Mouse (Mus musculus) left cerebral cortex, adult 11 months (tissue): ENCODE data around the gene Gnat1.
A peak's percentile ranks its signal among the peaks of the same experiment; 100 is the strongest.

Experiments
- DNase-seq: peaks from one replicate; pipeline ENCODE4 v3.0.0; 2022; ENCODE audit warnings: low spot score

Gene Gnat1

DNA sequence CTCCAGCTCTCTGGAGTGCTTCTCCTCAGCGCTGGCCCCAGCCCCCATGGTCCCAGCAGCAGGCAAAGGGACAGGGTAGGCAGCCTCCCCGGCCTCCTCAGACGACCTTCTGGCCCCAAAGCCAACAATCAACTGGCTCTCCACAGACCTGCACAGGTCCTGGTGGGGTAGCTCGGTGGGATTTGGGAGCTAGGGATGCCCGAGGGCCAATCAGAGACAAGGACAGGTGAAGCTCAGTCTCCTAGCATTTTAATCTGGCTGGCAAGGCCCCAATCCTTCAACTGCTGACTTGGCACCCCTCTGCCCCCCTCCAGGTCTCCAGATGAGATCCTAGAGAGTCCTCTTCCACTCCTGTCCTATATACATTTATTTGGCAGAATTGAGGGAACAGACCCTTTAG, at the start of gene Gnat1:
TSS of gene Gnat1 (minus strand) at position 212 of the 400 bp plus-strand sequence.
- DNase-seq: no peak

DNA sequence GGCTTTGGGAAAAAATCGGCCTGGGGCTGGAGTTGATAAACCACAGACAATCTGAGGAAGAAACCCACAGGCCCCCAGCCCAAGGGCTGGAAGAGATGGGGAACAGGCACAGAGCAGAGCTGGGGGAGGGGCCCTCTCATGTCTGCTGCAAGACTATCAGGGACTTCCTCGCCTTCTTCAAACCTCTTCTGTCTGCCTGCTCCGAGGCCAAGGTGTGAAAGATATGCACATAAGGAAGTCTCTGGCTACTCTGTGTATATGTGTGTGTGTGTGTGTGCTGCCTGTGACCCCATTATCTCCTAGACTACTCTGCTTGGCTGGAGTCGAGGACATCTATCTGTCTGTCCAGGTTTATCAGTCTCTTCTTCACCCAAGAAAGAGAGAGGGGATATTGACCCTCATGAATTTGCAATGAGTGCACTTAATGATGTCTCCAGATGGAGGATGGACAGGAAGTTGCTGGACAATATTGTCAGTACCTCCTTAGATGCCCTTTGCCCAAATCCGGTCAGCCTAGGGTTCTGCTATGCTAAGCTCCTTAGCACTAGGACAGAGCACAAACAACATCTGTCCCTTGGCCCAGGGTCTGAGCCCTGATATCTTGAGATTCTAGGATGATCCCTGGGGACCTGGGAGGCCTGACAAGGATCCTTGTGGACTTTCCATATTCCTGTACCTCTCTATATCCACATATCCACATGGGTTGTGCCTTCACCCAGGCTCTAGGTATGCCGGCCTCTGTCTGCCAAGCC, 49.6 kb upstream of the Gnat1 start:
- DNase-seq: no peak

DNA sequence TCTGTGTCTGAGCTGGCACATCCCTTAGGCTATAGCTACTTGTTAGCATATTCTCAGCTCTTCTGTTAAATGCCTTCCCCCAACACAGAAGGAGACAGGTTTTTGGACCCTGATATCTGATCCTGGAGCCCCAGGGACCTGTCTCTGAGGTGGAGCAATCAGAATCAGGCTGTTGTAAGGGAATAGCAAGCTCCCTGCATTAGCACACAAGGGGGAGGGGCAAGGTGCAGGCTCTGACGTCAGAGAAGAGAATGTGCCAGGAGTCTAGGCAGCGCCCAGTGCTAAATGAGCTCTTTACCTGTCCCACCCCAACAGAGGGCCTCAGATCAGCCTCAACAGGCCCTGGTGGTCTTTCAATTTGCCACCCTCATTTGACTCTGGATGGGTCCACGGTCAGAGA, 47.5 kb upstream of the Gnat1 start:
- no peak for DNase-seq

DNA sequence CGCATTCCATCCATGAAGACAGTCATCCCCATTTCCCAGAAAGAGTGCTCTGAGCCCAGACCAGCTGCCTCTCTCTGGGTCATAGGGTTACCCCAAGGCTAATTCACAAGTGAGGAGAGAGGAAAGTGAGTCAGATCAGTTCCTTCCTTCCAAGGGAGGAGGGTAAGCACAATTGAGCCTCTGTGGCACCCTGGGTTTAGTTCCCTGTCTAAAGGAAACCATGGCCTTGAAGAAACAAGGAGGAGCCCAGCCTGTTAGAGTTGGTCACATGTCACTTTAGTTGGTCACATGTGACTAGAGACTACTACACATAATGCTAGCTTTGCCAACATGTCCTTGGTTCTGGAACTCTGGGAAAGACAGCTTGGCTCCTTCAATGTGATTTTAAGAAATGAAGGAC, 45.3 kb upstream of the Gnat1 start:
- no peak for DNase-seq

DNA sequence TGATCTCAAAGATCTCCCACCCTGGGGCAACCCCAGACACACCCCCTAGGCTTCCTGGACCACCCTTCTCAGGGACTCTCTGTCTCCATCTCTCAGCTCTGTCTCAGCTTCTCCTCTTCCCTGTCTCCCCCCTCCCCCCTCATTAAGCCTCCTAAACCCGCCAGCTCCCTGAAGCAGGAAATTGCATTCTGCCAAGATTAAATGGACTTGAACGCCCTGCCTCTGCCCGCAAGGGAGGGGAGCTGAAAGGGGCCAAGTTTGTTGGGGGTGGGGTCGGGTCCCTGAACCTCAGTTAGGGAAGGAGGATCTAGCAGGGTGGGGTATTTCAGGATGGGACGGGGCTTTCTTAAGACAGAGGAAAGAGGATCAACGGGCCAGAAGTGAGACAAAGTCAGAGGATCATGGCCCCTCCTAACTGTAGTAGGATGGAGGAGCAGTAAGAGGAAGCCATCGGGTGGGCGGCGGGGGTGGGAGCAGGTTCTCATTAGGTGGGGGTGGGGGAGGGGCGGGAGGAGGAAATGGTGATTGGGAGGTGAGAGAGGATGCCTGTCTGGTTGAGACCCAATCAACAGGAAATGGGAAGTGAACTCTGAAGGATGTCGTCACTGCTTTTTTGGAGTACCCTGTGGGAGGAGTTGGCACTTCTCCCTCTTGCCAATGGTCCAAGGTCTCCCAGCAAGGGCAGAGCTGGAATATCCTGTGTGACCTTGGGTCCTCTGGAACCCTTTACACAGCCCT, 44.5 kb upstream of the Gnat1 start:
- DNase-seq: no peak

DNA sequence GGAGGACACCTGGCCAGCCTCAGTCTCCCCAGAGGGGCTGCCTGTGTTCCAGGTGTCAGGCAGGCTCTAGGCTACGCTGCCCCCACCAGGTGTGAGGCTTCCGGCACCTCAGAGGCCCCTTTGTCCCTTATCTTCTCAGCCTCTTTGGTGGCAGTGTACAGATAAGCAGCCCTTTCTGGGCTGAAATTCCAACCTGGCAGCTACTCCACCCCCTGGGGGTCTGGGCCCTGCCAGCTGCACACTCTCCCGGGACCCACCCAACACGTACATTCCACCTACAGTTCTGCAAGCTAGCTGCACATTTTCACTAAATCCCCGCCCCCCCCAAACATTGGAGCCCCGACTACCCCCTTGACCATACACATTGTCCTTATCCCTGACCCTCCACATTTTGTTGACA, 43.8 kb upstream of the Gnat1 start:
- DNase-seq: no peak

DNA sequence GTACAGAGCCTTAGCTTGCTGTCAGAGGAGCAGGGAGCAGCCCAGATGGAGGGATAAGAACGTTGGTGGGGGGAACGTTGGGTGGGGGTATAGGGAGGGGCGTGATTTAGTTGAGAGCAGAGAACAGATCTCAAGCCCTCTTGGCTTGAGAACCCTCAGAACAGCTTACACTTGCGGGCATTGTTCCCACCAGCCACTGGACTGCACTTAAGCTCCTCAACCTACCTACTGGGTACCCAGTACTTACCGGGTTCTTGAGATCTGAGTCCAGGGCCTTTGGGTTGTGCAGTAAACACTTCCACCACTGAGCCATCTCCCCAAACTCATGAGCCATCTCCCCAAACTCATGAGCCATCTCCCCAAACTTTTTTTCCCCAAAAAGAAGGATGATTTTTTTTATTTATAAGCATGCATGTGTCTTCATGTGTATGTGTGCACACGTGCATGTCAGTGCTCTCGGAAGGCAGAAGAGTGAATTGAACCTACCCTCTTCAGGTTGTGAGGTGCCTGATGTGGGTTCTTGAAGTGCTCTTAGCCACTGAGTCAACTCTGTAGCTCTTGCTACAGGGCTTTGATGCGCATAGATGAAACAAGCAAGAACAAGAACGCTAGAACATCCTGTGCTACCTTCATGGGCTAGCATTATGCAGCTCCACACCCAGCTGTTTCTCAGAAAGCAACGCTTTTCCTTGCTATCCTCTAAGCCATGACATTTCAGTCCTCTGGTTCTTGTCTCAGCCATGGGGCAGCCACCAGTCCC, 39.4 kb upstream of the Gnat1 start:
- DNase-seq: no peak

DNA sequence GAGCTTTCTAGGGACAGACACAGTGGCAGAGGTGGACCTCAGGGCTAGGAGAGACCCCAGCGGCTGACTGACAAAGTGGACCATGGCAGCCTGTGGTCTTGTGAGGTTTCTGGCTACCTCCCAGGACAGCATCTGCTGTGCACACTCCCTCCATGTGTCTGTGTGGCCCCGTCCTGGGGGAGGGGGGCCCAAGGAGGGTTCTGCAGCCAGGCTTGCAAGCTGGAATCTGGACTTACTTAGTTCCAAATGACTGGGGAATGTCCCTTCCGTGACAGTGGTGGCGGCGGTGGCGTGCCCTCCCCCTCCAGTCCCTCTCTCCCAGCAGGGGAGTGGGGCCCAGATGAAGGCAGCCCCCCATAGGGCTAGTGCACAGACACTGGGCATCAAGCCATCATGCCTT, 37.4 kb upstream of the Gnat1 start:
- no peak for DNase-seq

DNA sequence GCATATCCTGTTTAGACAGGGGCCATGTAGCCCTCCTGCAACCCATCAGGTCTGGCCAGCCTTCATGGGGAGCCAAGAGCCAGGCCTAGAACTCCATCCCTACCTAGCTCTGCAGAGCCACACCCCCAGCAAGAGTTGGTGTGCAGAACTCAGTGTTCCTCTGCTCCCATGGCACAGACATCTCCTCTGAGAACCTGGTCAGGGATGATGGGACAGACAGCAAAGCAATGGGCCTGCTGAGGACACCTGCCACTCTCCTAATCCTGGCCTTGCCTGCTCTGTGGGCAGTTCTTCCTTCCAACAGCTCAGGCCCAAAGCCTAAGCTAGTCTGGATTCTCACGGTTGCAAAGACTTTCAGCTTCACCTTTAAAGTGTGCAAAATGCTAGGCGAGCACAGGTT, 36.1 kb upstream of the Gnat1 start:
- DNase-seq: no peak

DNA sequence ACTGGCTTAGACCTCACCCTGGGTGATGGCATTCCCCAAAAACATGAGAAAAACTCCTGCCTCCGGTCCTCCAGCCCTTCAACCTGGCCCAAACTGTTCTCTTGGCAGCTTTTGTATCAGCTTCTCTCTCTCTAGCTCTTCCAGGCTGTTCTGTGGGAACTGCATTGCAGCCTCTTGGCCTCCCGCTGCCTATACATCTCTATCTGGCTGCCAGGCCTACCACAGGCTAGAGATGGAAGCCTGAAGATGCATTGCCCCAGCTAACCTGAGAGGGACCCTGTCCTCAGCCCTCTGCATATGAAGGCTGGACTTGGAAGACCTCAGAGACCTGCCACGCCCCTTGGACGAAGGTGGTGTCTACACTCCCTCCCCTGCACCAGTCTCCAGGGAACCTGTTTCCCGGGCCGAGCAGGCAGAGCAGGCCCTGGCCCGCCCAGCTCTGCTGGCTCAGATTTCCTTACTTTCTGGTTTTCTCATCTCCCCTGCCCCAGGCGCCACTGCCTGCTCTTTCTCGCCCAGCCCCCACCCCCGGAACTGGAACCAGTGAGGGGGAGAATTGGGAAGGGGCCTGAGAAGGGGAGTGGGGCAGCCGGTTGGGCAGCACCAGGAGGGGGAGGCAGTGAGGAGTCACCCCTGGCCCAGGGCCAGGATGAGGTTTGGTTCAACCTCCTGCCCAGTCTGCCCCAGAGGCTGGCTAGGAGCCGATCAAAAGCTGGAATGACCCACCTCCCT, 34.9 kb upstream of the Gnat1 start:
- DNase-seq: no peak

DNA sequence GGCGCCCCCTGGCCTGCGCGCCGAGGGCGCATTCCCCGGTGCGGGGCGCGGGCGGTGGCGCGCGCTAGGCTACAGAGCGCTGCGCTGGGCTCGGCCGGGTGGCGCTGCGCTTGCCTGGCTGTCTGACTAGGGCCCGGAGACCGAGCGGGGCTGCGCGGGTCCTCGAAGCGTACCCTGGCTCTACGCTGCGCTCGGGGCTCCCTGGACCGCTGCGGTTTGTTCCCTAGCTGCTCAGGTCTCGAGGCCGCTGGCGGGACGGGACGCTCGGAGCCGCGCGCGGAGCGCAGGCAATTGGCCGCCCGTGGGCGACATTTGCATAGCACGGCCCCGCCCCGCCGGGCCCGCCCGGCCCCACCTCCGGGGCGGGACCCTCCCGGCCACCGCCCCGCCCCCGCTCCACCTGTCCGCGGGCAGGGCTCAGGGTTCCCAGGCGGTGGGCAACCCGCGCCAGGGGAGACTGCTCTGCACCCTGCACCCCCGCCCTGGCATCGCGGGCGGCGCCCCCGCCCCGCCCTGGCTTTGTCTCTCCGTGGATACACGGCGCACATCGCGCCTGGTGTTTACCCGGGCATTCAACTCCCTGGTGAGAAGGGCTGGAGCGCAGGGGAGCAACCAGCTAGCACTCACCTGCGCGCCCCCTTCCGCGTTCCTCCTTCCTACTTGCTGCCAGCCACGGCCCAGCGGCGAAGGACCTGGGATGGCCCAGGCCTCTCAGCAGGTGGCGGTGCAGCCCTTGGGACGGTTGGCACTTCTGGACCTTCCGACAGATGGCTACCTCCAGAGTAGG, 30.4 kb upstream of the Gnat1 start, which contains the start of gene Sema3f:
TSS of gene Sema3f (minus strand) at position 779 of the 787 bp plus-strand sequence.
- no peak for DNase-seq

DNA sequence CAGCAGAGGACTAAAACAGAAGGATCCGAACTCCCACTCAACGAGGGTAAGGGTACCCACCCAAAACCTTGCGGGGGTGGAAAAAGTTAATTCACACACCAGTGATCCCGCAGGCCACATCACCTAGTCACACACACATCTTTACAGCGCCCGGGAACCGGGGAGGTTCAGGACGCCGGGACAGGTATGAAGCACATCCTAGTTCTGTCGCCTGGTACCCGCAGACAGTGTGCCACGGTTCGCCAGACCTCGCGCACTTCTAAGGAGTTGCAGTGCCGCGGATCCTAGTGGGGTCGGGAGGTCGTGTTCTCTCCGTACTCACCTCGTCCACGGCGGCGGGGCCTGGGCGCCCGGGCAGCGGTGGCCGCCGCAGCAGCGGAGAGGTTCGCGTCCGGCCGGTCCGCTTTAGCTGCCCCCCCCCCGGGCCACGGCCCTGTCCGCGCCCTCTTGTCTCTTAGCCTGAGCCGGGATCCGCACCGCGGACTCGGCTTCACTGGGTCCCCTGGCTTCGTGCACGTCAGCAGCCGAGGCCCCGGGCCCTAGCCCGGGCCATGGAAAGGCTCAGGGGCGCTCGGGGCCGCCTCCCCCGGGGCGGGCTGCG, 29.7 kb upstream of the Gnat1 start:
- no peak for DNase-seq

DNA sequence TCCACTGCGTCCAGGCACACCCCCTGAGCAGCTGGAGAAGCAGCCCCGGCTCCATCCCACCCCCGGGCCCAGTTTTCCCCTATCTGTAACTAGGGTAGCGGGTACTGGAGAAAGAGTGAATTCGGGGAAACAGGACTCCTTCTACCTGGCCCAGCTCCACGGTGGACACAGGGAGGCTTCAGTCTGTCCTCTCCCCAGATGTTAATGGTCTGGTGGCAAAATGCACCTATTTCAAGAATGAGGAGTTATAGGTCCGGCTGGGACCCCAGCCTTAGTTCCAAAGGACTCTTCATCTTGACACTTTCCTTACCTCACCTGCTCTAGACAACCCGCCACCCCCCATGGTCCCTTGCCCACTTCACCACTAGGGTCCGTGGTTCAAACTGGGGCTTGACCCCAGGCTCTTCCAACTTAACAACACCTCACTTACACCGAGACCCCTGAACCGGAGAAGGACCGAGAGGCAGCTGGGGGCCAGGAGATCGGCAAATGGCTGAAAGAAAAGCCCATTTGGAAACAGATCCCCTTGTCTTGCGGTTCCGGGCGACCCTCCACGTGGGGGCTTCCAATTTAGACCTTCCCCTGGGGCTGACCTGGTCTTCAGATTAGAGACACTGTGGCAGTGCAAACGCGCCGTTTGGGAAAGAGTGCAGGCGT, 29.1 kb upstream of the Gnat1 start:
- no peak for DNase-seq

DNA sequence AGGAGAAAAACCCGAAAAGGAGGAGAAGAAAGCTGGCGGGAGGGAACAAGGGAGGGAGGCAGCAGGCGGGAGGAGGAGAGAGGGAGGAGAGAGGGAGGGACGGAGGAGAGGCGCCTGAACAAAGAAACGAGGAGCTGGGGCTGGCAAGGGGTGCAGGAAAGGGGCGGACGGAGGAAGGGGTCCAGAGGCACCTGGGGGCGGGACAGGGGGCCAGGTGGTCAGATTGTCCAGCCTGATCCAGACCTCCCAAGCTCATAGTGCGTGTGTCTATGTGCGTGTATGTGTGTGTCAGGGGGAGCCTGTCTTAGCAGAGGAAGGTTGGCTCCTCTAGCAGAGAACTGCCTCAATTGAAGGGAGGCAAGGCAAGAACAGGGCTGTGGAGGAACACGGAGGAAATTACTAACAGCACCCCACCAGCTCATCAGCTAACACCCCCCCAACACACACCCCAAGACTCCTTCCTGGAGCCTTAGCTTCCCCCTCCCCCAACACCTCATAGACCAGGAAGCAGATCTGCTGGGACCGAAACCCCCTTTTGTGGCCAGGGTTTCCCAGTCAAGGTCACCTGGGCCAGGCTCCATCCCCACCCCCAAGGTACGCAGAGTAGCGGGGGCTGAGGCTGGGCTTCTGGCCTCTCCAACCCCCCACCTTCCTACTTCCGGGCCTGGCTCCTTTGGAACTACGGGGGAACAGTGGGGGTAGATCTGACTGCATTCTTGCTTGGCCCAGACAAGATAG, 28.4 kb upstream of the Gnat1 start:
- DNase-seq: no peak

DNA sequence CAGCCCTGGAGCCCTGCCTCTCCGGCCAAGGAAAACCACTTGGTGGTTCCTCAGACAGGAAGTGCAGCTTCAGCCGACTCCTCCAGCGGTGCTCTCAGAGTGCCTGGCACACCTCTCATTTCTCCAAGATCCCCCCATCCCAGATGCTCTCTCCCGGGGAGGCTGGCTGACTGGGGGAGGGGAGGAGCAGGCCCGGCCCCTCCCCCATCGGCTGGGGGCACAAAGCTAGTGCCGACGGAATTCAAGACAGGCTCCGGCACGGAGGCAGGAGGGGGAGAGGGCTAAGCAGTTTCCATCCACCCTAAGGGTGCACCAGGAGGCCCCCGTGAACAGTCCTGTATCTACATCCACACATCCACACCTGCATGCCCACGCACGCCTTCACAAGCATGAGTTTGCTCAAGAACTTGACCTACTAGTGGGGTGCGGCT, 27.3 kb upstream of the Gnat1 start:
- DNase-seq: no peak

DNA sequence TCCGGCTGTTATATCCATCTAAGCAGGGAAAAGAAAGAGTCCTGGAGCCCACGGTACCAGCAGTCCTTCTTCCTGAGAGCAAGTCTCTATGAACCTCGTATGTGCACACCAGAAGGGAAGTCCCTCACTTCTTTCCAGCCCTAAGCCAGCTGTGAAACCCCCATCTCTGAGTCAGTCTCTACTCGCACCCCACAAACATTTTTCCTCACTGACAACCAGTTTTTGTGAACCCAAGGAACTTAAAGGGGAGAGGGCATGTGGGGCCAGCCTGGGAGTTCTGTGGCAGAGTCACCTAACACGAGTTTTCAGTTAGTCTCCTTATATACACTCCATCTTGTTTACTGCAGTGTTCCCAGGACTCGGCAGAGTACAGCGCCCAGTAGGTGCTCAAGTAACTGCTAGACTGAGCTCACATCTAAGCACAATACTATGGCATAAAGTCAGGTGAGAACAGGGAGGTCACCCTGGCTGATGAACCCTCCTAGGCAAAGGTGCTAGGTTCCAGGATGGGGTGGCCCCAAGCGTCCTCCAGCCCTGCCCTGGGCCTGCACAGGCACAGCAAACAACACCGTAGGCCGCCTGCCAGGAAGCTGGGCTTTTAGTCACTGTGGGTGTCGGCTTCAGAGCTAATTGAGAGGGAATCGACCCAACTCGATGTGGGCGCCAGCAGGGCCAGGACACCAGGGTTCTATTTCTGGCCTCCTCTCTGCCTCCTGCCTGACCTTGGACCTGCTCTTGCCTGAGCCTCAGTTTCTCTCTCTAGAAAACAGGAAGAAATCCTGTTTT, 24.0 kb upstream of the Gnat1 start:
- DNase-seq: no peak

DNA sequence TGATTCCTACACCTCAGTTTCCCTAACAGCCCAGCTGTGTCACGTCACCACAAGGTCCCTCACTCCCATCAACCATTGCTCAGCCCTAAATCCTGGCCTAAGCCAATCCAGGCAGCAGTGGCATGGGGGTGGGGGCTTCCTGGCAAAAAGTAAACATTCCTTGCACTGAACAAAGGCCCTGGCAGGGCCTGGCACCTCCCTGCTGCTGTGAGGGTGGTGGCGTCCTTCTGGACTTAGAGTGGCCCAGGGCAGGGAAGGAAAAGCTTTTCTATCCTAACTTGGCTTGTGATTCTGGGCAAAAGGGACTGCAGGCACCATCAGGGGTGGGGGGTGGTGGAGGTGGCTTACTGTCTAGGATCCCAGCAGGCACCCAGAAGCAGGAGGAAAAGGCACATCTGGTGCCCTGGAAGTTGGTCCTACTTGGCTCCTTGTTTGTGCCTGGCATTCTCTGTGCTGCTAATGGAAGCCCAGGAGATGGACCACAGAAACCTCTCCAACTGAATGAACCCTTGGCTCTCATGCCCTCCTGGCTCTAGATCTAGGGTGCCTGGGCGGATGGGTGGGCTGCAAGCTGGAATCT, 23.2 kb upstream of the Gnat1 start:
- DNase-seq: no peak

DNA sequence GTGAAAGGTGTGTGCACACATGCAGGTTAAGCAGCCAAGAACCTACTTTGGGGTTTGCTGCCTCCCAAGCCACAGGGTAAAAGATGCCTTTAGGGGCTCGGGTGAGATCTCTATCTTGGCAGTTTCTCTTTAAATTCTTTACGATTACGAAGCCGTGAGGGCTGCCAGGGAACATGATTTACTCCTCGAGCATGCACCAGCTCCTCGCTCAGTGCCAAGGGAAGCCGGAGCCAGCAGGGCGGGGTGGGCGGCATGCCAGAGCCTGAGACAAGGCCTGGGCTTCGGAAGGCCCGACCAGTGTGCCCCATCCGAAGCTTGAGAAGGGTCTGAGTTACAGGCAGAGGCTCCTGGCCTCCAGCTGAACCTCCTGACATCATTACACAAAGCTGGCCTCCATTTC, 22.1 kb upstream of the Gnat1 start:
- peak; percentile 58 for DNase-seq
